9 mouse cellular contexts compared by ENCODE assay signal in genomic region chr2:60720205-60720604, GRCm38 (mm10). TPM values are rescaled to one million over a fixed set of nuclear protein-coding genes. Genes with fewer than 3 reads are reported as not detected.
DNase-seq lines count a peak whose midpoint lies in the region; ATAC-seq and TF ChIP-seq lines count a peak whose summit lies in the region.
"Had no signal": no experiment of that assay in that cellular context is flagged by ENCODE, and none has a peak within 500 bp of the region (broad histone marks: within the 10 kb centered on the region; RNA-seq: fewer than 3 reads in every experiment).

No protein-coding gene starts in this region.

- ATAC-seq in kidney, embryonic 15.5 days (replicated peaks; ENCODE audit: low FRiP score) = no peak
- peak; percentile 82 for ATAC-seq in stomach, embryonic 16.5 days (ENCODE audit: insufficient read depth, low FRiP score)

- no peaks in the 10 kb centered on the region for H3K9me3 ChIP-seq in kidney, embryonic 15.5 days (replicated peaks)
- H3K9me3 ChIP-seq in stomach, embryonic 16.5 days (replicated peaks; ENCODE audit: control insufficient read depth, low read length) = no peaks in the 10 kb centered on the region

- no peaks in the 10 kb centered on the region for H3K27me3 ChIP-seq in kidney, embryonic 15.5 days
- H3K27me3 ChIP-seq in stomach, embryonic 16.5 days (ENCODE audit: control insufficient read depth, insufficient read depth, low read length) = no peaks in the 10 kb centered on the region
- H3K27me3 ChIP-seq in thymus, adult 2 months (ENCODE audit: control insufficient read depth, insufficient read depth, low read length) = no peaks in the 10 kb centered on the region

- H3K9ac ChIP-seq in kidney, embryonic 15.5 days = no peak overlapping the region
- 0 out of 2 replicates have a peak overlapping the region, but pooled peaks have one; percentile 9 for H3K9ac ChIP-seq in stomach, embryonic 16.5 days (ENCODE audit: low read length)

- no peak overlapping the region for H3K4me3 ChIP-seq in kidney, embryonic 15.5 days (replicated peaks)
- H3K4me3 ChIP-seq in stomach, embryonic 16.5 days (replicated peaks; ENCODE audit: low read length) = no peak overlapping the region
- H3K4me3 ChIP-seq in thymus, adult 2 months (ENCODE audit: control insufficient read depth, insufficient read depth, low read length) = no peak overlapping the region

- H3K4me1 ChIP-seq in kidney, embryonic 15.5 days = peaks cover 35% of the 10 kb centered on the region
- H3K4me1 ChIP-seq in stomach, embryonic 16.5 days (ENCODE audit: control insufficient read depth, insufficient read depth, low read length) = peaks cover under 1% of the 10 kb centered on the region; the same call in 1 of the 2 replicates
- peaks cover 11% of the 10 kb centered on the region for H3K4me1 ChIP-seq in thymus, adult 2 months (replicated peaks; ENCODE audit: control insufficient read depth, insufficient read depth, low read length)

- H3K4me2 ChIP-seq in kidney, embryonic 15.5 days = no peak overlapping the region
- H3K4me2 ChIP-seq in stomach, embryonic 16.5 days (ENCODE audit: low read depth, low read length) = no peak overlapping the region

- peak; percentile 70 to 73 for DNase-seq in lung, adult 18-20 months
- DNase-seq in lung, postnatal 10 days = no peak
- DNase-seq in heart, adult 9 months (ENCODE audit: low spot score in 2 of 2) = peak; percentile 81 to 84
- no peak for DNase-seq in thymus, postnatal 10 days (ENCODE audit: low spot score in 2 of 2)
- DNase-seq in thymus, postnatal 25 days = no peak
- no peak for DNase-seq in thymus, adult 2 months

- whole genome bisulfite sequencing in kidney, embryonic 15.5 days = 76% methylated on average over 8 of the region's 8 CpGs
- WGBS in stomach, embryonic 16.5 days = 65% methylated on average over 8 of the region's 8 CpGs
- WGBS in thymus, adult 2 months = 92% methylated on average over 8 of the region's 8 CpGs

- H3K36me3 ChIP-seq in kidney, embryonic 15.5 days = no peaks in the 10 kb centered on the region
- no peaks in the 10 kb centered on the region for H3K36me3 ChIP-seq in stomach, embryonic 16.5 days (ENCODE audit: control insufficient read depth, insufficient read depth, low read length)
- no peaks in the 10 kb centered on the region for H3K36me3 ChIP-seq in thymus, adult 2 months (ENCODE audit: control insufficient read depth, insufficient read depth, low read length)

- TF ChIP-seq CTCF in thymus, adult 2 months (IDR thresholded peaks at IDR 0.05; ENCODE audit: borderline replicate concordance, control insufficient read depth, extremely low read depth, insufficient read depth, low read length, poor library complexity) = no peak

- no peak for TF ChIP-seq POLR2A in thymus, adult 2 months (IDR thresholded peaks at IDR 0.05; ENCODE audit: control insufficient read depth, extremely low read depth, insufficient read depth, low read length, poor library complexity)

- peak overlapping the region; percentile 58 for H3K27ac ChIP-seq in kidney, embryonic 15.5 days
- peak overlapping the region; percentile 48 for H3K27ac ChIP-seq in stomach, embryonic 16.5 days (ENCODE audit: low read length)
- no peak overlapping the region for H3K27ac ChIP-seq in thymus, adult 2 months (ENCODE audit: control insufficient read depth, insufficient read depth, low read length)

RNA-seq across cellular contexts. Expression of gene Itgb6, which starts 2.2 kb away (rescaled TPM):
- polyA plus RNA-seq in kidney, embryonic 15.5 days (2015; fragmentation: Nextera tagmentation; extraction: Ambion mirVana) = 16.2 and 16.9 TPM in 2 replicates
- 15.8 and 16.4 TPM in 2 replicates for polyA plus RNA-seq in stomach, embryonic 16.5 days (2015; fragmentation: Nextera tagmentation; extraction: Ambion mirVana)
- 0.31 and 1.2 TPM in 2 replicates for polyA plus RNA-seq in thymus, adult 2 months (2012; rRNA removed)
- polyA plus RNA-seq: midbrain, embryonic 14.5 days had no signal

Comparison
In these comparisons a context has a peak if more than half of its experiments do, and no peak if none do; other contexts are left out.
1. DNase-seq: peak in lung, adult 18-20 months (2 of 2) and heart, adult 9 months (2 of 2); none in lung, postnatal 10 days (single experiment), thymus, postnatal 10 days (0 of 2), thymus, postnatal 25 days (single experiment) and thymus, adult 2 months (single experiment).